Mouse (Mus musculus) G1E (cell line): ENCODE measurements around the gene Smim4.

Experiments used
- CTCF ChIP-seq: IDR thresholded peaks from 2 replicates; pipeline ENCODE4 v1.5.1; 2012; ENCODE audit warnings: low read depth, low read length, inconsistent platforms, mixed read lengths
- GATA1 ChIP-seq: IDR thresholded peaks from 2 replicates; pipeline ENCODE4 v1.6.1; 2012; ENCODE audit warnings: borderline replicate concordance, low read length, inconsistent platforms, mixed read lengths
- GATA2 ChIP-seq: IDR thresholded peaks from 2 replicates; pipeline ENCODE4 v1.6.1; 2012; ENCODE audit warnings: low read depth, low read length, inconsistent platforms, borderline replicate concordance

DNA sequence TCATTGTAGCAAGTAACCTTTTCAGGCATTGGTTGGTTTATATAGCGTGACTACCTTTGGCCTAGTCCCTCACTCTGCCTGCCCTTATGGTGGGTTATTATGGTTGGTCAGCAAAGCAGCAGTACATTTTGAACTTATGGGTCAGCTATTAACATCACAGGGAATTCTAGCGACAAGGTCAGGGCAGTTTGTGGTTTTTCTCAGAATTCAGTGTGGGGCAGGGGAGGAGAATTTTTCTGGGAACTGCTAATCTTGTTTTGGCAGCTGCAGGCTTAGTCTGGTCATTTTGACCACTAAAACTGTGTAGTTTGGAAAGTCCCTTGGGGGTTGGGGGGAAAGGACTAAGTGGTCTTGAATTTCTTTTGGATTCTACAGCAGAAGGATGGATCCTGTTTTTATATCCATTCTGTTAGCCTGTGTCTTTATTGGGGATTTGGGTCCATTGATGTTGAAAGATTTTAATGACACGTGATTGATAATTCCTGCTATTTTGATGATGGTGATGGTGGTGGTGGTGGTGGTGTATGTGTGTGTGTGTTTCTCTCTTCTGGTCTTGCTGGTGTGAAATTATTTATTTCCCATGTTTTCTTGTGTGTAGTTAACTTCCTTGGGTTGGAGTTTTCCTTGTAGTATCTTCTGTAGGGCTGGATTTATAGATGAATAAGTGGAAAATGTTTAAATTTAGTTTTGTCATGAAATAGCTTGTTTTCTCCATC lies 49.3 kb downstream of the Smim4 start:
- TF ChIP-seq GATA1 (no peak), CTCF (no peak), GATA2 (no peak)
